Mouse (Mus musculus) neural tube, embryonic 11.5 days (tissue): ENCODE data around the gene Gas1. TPM values are rescaled to one million over a fixed set of nuclear protein-coding genes. Genes with fewer than 3 reads are reported as not detected.

Source experiments
- ATAC-seq: fragments of 200-750 bp; cut with Nextera tagmentation; 2 replicates; pipeline ENCODE4 v1.8.0; 2017; ENCODE audit warnings: moderate number of reproducible peaks, mild to moderate bottlenecking, moderate TSS enrichment, moderate library complexity; ENCODE audit not compliant: insufficient read depth, low FRiP score, low TSS enrichment
- DNase-seq: peaks from one replicate; pipeline ENCODE4 v3.0.0-alpha.2; 2015; ENCODE audit warnings: low spot score
- H3K27ac ChIP-seq: fragments of 300-500 bp; sonication (generic); 2 replicates; pipeline ENCODE4 v1.5.1; 2014; ENCODE audit warnings: low read depth, mild to moderate bottlenecking, low read length
- H3K27me3 ChIP-seq: fragments of 300-500 bp; sonication (generic); 2 replicates; pipeline ENCODE4 v1.6.1; 2014; ENCODE audit warnings: mild to moderate bottlenecking, low read length, mixed read lengths; ENCODE audit not compliant: control insufficient read depth, insufficient read depth
- H3K36me3 ChIP-seq: fragments of 300-500 bp; sonication (generic); 2 replicates; pipeline ENCODE4 v1.6.1; 2014; ENCODE audit warnings: mild to moderate bottlenecking, low read length, moderate library complexity, mixed read lengths; ENCODE audit not compliant: control insufficient read depth, insufficient read depth
- H3K4me1 ChIP-seq: fragments of 300-500 bp; sonication (generic); 2 replicates; pipeline ENCODE4 v1.6.1; 2014; ENCODE audit warnings: low read length, mixed read lengths; ENCODE audit not compliant: control insufficient read depth, insufficient read depth
- H3K4me2 ChIP-seq: fragments of 300-500 bp; sonication (generic); 2 replicates; pipeline ENCODE4 v1.6.1; 2014; ENCODE audit warnings: low read depth, mild to moderate bottlenecking, moderate library complexity
- H3K4me3 ChIP-seq: fragments of 300-500 bp; sonication (generic); 2 replicates; pipeline ENCODE4 v1.5.1; 2014; ENCODE audit warnings: low read depth, low read length
- H3K9ac ChIP-seq: fragments of 300-500 bp; sonication (generic); 2 replicates; pipeline ENCODE4 v1.6.1; 2014; ENCODE audit warnings: mild to moderate bottlenecking, low read length
- H3K9me3 ChIP-seq: fragments of 300-500 bp; sonication (generic); 2 replicates; pipeline ENCODE4 v1.6.1; 2016; ENCODE audit warnings: low read length; ENCODE audit not compliant: control insufficient read depth
- WGBS: fragments of 180-500 bp; shearing (Covaris S2); extraction: QIAGEN DNeasy Blood & Tissue Kit; methylation state at CpG from one replicate; pipeline ENCODE4 v1.1.7; 2014; 5-methylcytosine and 5-hydroxymethylcytosine counted together
- polyA plus RNA-seq: library from polyadenylated mRNA; unstranded; fragments of >200 nt; fragmentation: Nextera tagmentation; extraction: Ambion mirVana; gene quantifications from 2 replicates; pipeline ENCODE4 v1.2.1, GENCODE M21; 2014

Gene Gas1
- 168 and 192 TPM in 2 replicates for polyA plus RNA-seq

- H3K4me3 ChIP-seq, result peak within 1 kb of the TSS; percentile 97
- peak within 1 kb of the TSS; percentile 90 for H3K9ac ChIP-seq
- under 1% methylated on average over 59 of the region's 59 CpGs for WGBS
- ATAC-seq (peak; percentile 90), DNase-seq (peak; percentile 96)
- H3K36me3 ChIP-seq, result no peaks in the 10 kb centered on the region
- H3K9me3 ChIP-seq, result no peaks in the 10 kb centered on the region
- H3K4me1 ChIP-seq, result peaks cover 16% of the 10 kb centered on the region
- no peaks in the 10 kb centered on the region for H3K27me3 ChIP-seq
- peak within 1 kb of the TSS; percentile 99 for H3K27ac ChIP-seq
- peak within 1 kb of the TSS; percentile 64 for H3K4me2 ChIP-seq
Observed at GRCm38 (mm10) chr13:60177106-60177796, at the start of gene Gas1. Gas1 (minus strand) TSS chr13:60177365.

GRCm38 (mm10) chr13:60226251-60226836, 49.2 kb upstream of the Gas1 start:
- Histone ChIP-seq H3K9ac (no peak overlapping the region), H3K4me3 (no peak overlapping the region), H3K27me3 (no peaks in the 10 kb centered on the region), H3K4me2 (no peak overlapping the region), H3K4me1 (peaks cover 4% of the 10 kb centered on the region), H3K36me3 (no peaks in the 10 kb centered on the region), H3K27ac (peak overlapping the region; percentile 53; the same call in 1 of the 2 replicates), H3K9me3 (no peaks in the 10 kb centered on the region)
- peak; percentile 68 for DNase-seq
- 15% methylated on average over 9 of the region's 9 CpGs for WGBS
- ATAC-seq, result 0 out of 2 replicates have a peak, but pooled peaks have one; percentile 38

- H3K4me3 ChIP-seq, result no peak overlapping the region
- H3K27ac ChIP-seq, result peak overlapping the region; percentile 53; the same call in 1 of the 2 replicates
- ATAC-seq (no peak), DNase-seq (peak; percentile 20)
- WGBS, result 80% methylated on average over 1 of the region's 1 CpGs
- H3K9ac ChIP-seq, result no peak overlapping the region
- H3K4me1 ChIP-seq, result peaks cover 4% of the 10 kb centered on the region
- no peak overlapping the region for H3K4me2 ChIP-seq
- H3K27me3 ChIP-seq, result no peaks in the 10 kb centered on the region
- no peaks in the 10 kb centered on the region for H3K9me3 ChIP-seq
- no peaks in the 10 kb centered on the region for H3K36me3 ChIP-seq
Observed at GRCm38 (mm10) chr13:60225736-60226135, 48.6 kb upstream of the Gas1 start.

- no peak overlapping the region for H3K9ac ChIP-seq
- 92% methylated on average over 5 of the region's 5 CpGs for WGBS
Observed at GRCm38 (mm10) chr13:60225276-60225675, 48.1 kb upstream of the Gas1 start.

GRCm38 (mm10) chr13:60223797-60224196, 46.6 kb upstream of the Gas1 start:
- 27% methylated on average over 2 of the region's 2 CpGs for WGBS
- no peaks in the 10 kb centered on the region for H3K36me3 ChIP-seq
- no peak overlapping the region for H3K4me2 ChIP-seq
- no peak overlapping the region for H3K27ac ChIP-seq
- H3K9ac ChIP-seq, result no peak overlapping the region
- DNase-seq, result no peak
- ATAC-seq, result no peak
- no peak overlapping the region for H3K4me3 ChIP-seq
- H3K9me3 ChIP-seq, result no peaks in the 10 kb centered on the region
- H3K27me3 ChIP-seq, result no peaks in the 10 kb centered on the region
- peaks cover 4% of the 10 kb centered on the region for H3K4me1 ChIP-seq

More at GRCm38 (mm10) chr13:60225276-60225675, 48.1 kb upstream of the Gas1 start:
- Histone ChIP-seq H3K27me3 (no peaks in the 10 kb centered on the region), H3K4me3 (no peak overlapping the region), H3K27ac (no peak overlapping the region), H3K9me3 (no peaks in the 10 kb centered on the region), H3K36me3 (no peaks in the 10 kb centered on the region), H3K4me1 (peaks cover 4% of the 10 kb centered on the region), H3K4me2 (no peak overlapping the region)
- ATAC-seq (no peak), DNase-seq (no peak)

GRCm38 (mm10) chr13:60222336-60222735, 45.2 kb upstream of the Gas1 start:
- Histone ChIP-seq H3K9me3 (no peaks in the 10 kb centered on the region), H3K4me1 (peaks cover 4% of the 10 kb centered on the region), H3K4me2 (no peak overlapping the region), H3K4me3 (no peak overlapping the region), H3K9ac (no peak overlapping the region), H3K27me3 (no peaks in the 10 kb centered on the region), H3K36me3 (no peaks in the 10 kb centered on the region), H3K27ac (no peak overlapping the region)
- DNase-seq (no peak), ATAC-seq (no peak)
- 92% methylated on average over 11 of the region's 11 CpGs for WGBS

GRCm38 (mm10) chr13:60213896-60214295, 36.7 kb upstream of the Gas1 start:
- no peak for DNase-seq

GRCm38 (mm10) chr13:60207135-60207601, 30.0 kb upstream of the Gas1 start:
- Histone ChIP-seq H3K4me3 (no peak overlapping the region), H3K4me2 (no peak overlapping the region), H3K9me3 (no peaks in the 10 kb centered on the region), H3K27me3 (no peaks in the 10 kb centered on the region), H3K36me3 (no peaks in the 10 kb centered on the region), H3K9ac (no peak overlapping the region), H3K27ac (no peak overlapping the region), H3K4me1 (no peaks in the 10 kb centered on the region)
- DNase-seq (no peak), ATAC-seq (no peak)
- WGBS, result 94% methylated on average over 6 of the region's 6 CpGs

More at GRCm38 (mm10) chr13:60213896-60214295, 36.7 kb upstream of the Gas1 start:
- Histone ChIP-seq H3K4me2 (no peak overlapping the region), H3K27ac (no peak overlapping the region), H3K27me3 (no peaks in the 10 kb centered on the region), H3K4me1 (no peaks in the 10 kb centered on the region), H3K36me3 (no peaks in the 10 kb centered on the region), H3K9ac (no peak overlapping the region), H3K9me3 (no peaks in the 10 kb centered on the region), H3K4me3 (no peak overlapping the region)
- no peak for ATAC-seq
- 87% methylated on average over 7 of the region's 7 CpGs for WGBS

- H3K27ac ChIP-seq, result no peak overlapping the region
- no peaks in the 10 kb centered on the region for H3K36me3 ChIP-seq
- H3K9me3 ChIP-seq, result no peaks in the 10 kb centered on the region
- DNase-seq, result no peak
- no peak overlapping the region for H3K4me3 ChIP-seq
- no peaks in the 10 kb centered on the region for H3K27me3 ChIP-seq
- no peaks in the 10 kb centered on the region for H3K4me1 ChIP-seq
- no peak for ATAC-seq
- H3K4me2 ChIP-seq, result no peak overlapping the region
- no peak overlapping the region for H3K9ac ChIP-seq
- 90% methylated on average over 6 of the region's 6 CpGs for WGBS
Observed at GRCm38 (mm10) chr13:60204746-60205145, 27.6 kb upstream of the Gas1 start.
